Mouse (Mus musculus) hindbrain, embryonic 10.5 days (tissue): ENCODE data around the gene Rtel1. TPM values are rescaled to one million over a fixed set of nuclear protein-coding genes. Genes with fewer than 3 reads are reported as not detected.

Experiments
- DNase-seq: peaks from one replicate; pipeline ENCODE4 v3.0.0-alpha.2; 2017; ENCODE audit warnings: low spot score
- H3K27ac ChIP-seq: fragments of 300-500 bp; sonication (generic); 2 replicates; pipeline ENCODE4 v1.5.1; 2016; ENCODE audit warnings: mild to moderate bottlenecking, moderate library complexity
- H3K27me3 ChIP-seq: fragments of 300-500 bp; sonication (generic); 2 replicates; pipeline ENCODE4 v1.6.1; 2016; ENCODE audit warnings: mild to moderate bottlenecking; ENCODE audit not compliant: poor library complexity, insufficient read depth, severe bottlenecking
- H3K36me3 ChIP-seq: fragments of 300-500 bp; sonication (generic); 2 replicates; pipeline ENCODE4 v1.6.1; 2016; ENCODE audit warnings: mild to moderate bottlenecking, moderate library complexity
- H3K4me1 ChIP-seq: fragments of 300-500 bp; sonication (generic); replicated peaks from 2 replicates; pipeline ENCODE4 v1.6.1; 2016; ENCODE audit warnings: mild to moderate bottlenecking
- H3K4me3 ChIP-seq: fragments of 300-500 bp; sonication (generic); 2 replicates; pipeline ENCODE4 v1.5.1; 2016; ENCODE audit warnings: mild to moderate bottlenecking, moderate library complexity
- H3K9me3 ChIP-seq: fragments of 300-500 bp; sonication (generic); 2 replicates; pipeline ENCODE4 v1.6.1; 2016; ENCODE audit warnings: mild to moderate bottlenecking, moderate library complexity
- WGBS: fragments of 180-500 bp; shearing (Covaris S2); methylation state at CpG from one replicate; pipeline ENCODE4 v1.1.7; 2016; 5-methylcytosine and 5-hydroxymethylcytosine counted together
- polyA plus RNA-seq: library from polyadenylated mRNA; unstranded; fragments of >200 nt; fragmentation: Nextera tagmentation; extraction: Ambion mirVana; gene quantifications from 2 replicates; pipeline ENCODE4 v1.2.1, GENCODE M21; 2016

The Rtel1 gene
- polyA plus RNA-seq, 1 experiment from 2014 or later: 57.7 TPM

- no peaks in the 10 kb centered on the region for H3K9me3 ChIP-seq
- no peak for DNase-seq
- H3K4me1 ChIP-seq: no peaks in the 10 kb centered on the region
- WGBS: 91% methylated on average over 5 of the region's 5 CpGs
- H3K27me3 ChIP-seq: no peaks in the 10 kb centered on the region
- H3K27ac ChIP-seq: no peak overlapping the region
- peaks cover 79% of the 10 kb centered on the region for H3K36me3 ChIP-seq
- no peak overlapping the region for H3K4me3 ChIP-seq
Observed at GRCm38 (mm10) chr2:181381107-181381506, 61.6 kb downstream of the Rtel1 start.

- no peak for DNase-seq
- Histone ChIP-seq H3K4me1 (no peaks in the 10 kb centered on the region), H3K27ac (no peak overlapping the region), H3K9me3 (no peaks in the 10 kb centered on the region), H3K4me3 (no peak overlapping the region), H3K27me3 (no peaks in the 10 kb centered on the region), H3K36me3 (peaks cover 86% of the 10 kb centered on the region)
- whole genome bisulfite sequencing: 90% methylated on average over 6 of the region's 6 CpGs
Observed at GRCm38 (mm10) chr2:181381631-181382306, 62.2 kb downstream of the Rtel1 start.

GRCm38 (mm10) chr2:181384463-181384862 lies 64.9 kb downstream of the Rtel1 start:
- H3K4me3 ChIP-seq: no peak overlapping the region
- H3K27ac ChIP-seq: no peak overlapping the region
- H3K36me3 ChIP-seq: peaks cover 82% of the 10 kb centered on the region
- H3K27me3 ChIP-seq: no peaks in the 10 kb centered on the region
- H3K9me3 ChIP-seq: no peaks in the 10 kb centered on the region
- no peaks in the 10 kb centered on the region for H3K4me1 ChIP-seq
- DNase-seq: no peak
- 89% methylated on average over 7 of the region's 7 CpGs for WGBS

- Histone ChIP-seq H3K36me3 (peaks cover 82% of the 10 kb centered on the region), H3K4me3 (no peak overlapping the region), H3K27ac (no peak overlapping the region), H3K4me1 (no peaks in the 10 kb centered on the region), H3K27me3 (no peaks in the 10 kb centered on the region), H3K9me3 (no peaks in the 10 kb centered on the region)
- 93% methylated on average over 4 of the region's 4 CpGs for whole genome bisulfite sequencing
- DNase-seq: no peak
Observed at GRCm38 (mm10) chr2:181384919-181385391, 65.4 kb downstream of the Rtel1 start.

GRCm38 (mm10) chr2:181385885-181386284 lies 66.3 kb downstream of the Rtel1 start:
- H3K36me3 ChIP-seq: peaks cover 82% of the 10 kb centered on the region
- 89% methylated on average over 3 of the region's 3 CpGs for WGBS

GRCm38 (mm10) chr2:181386663-181387210 lies 67.2 kb downstream of the Rtel1 start:
- 63% methylated on average over 4 of the region's 4 CpGs for WGBS
- no peaks in the 10 kb centered on the region for H3K27me3 ChIP-seq
- no peak overlapping the region for H3K4me3 ChIP-seq
- peaks cover 82% of the 10 kb centered on the region for H3K36me3 ChIP-seq
- 0 out of 2 replicates have a peak, but pooled peaks cover 4% of the 10 kb centered on the region for H3K4me1 ChIP-seq
- H3K9me3 ChIP-seq: no peaks in the 10 kb centered on the region
- no peak for DNase-seq
- no peak overlapping the region for H3K27ac ChIP-seq

More at GRCm38 (mm10) chr2:181385885-181386284, 66.3 kb downstream of the Rtel1 start:
- H3K27ac ChIP-seq: 0 out of 2 replicates have a peak overlapping the region, but pooled peaks have one; percentile 9
- no peak overlapping the region for H3K4me3 ChIP-seq
- H3K27me3 ChIP-seq: no peaks in the 10 kb centered on the region
- no peaks in the 10 kb centered on the region for H3K9me3 ChIP-seq
- 0 out of 2 replicates have a peak, but pooled peaks cover 4% of the 10 kb centered on the region for H3K4me1 ChIP-seq
- DNase-seq: no peak

- no peaks in the 10 kb centered on the region for H3K9me3 ChIP-seq
- no peaks in the 10 kb centered on the region for H3K27me3 ChIP-seq
- WGBS: 83% methylated on average over 4 of the region's 4 CpGs
- DNase-seq: no peak
- H3K4me1 ChIP-seq: 0 out of 2 replicates have a peak, but pooled peaks cover 4% of the 10 kb centered on the region
- no peak overlapping the region for H3K4me3 ChIP-seq
- peaks cover 74% of the 10 kb centered on the region for H3K36me3 ChIP-seq
- no peak overlapping the region for H3K27ac ChIP-seq
Observed at GRCm38 (mm10) chr2:181390136-181390870, 70.8 kb downstream of the Rtel1 start.

- Histone ChIP-seq H3K4me3 (no peak overlapping the region), H3K4me1 (0 out of 2 replicates have a peak, but pooled peaks cover 4% of the 10 kb centered on the region), H3K27ac (no peak overlapping the region), H3K27me3 (no peaks in the 10 kb centered on the region), H3K9me3 (no peaks in the 10 kb centered on the region), H3K36me3 (peaks cover 71% of the 10 kb centered on the region)
- DNase-seq: no peak
- WGBS: 89% methylated on average over 15 of the region's 15 CpGs
Observed at GRCm38 (mm10) chr2:181391022-181391421, 71.5 kb downstream of the Rtel1 start.

GRCm38 (mm10) chr2:181391541-181391940 lies 72.0 kb downstream of the Rtel1 start:
- Histone ChIP-seq H3K4me3 (no peak overlapping the region), H3K27ac (no peak overlapping the region), H3K4me1 (0 out of 2 replicates have a peak, but pooled peaks cover 4% of the 10 kb centered on the region), H3K36me3 (peaks cover 66% of the 10 kb centered on the region), H3K9me3 (no peaks in the 10 kb centered on the region), H3K27me3 (no peaks in the 10 kb centered on the region)
- WGBS: 78% methylated on average over 2 of the region's 2 CpGs
- DNase-seq: no peak

- 0 out of 2 replicates have a peak, but pooled peaks cover 4% of the 10 kb centered on the region for H3K4me1 ChIP-seq
- H3K27me3 ChIP-seq: no peaks in the 10 kb centered on the region
- H3K9me3 ChIP-seq: no peaks in the 10 kb centered on the region
- 40% methylated on average over 4 of the region's 4 CpGs for WGBS
- H3K4me3 ChIP-seq: no peak overlapping the region
- DNase-seq: peak; percentile 79
- H3K27ac ChIP-seq: no peak overlapping the region
- peaks cover 54% of the 10 kb centered on the region for H3K36me3 ChIP-seq
Observed at GRCm38 (mm10) chr2:181392600-181393213, 73.2 kb downstream of the Rtel1 start.

- Histone ChIP-seq H3K36me3 (peaks cover 54% of the 10 kb centered on the region), H3K27ac (no peak overlapping the region), H3K27me3 (no peaks in the 10 kb centered on the region), H3K4me1 (0 out of 2 replicates have a peak, but pooled peaks cover 4% of the 10 kb centered on the region), H3K9me3 (no peaks in the 10 kb centered on the region), H3K4me3 (no peak overlapping the region)
- DNase-seq: no peak
- 96% methylated on average over 3 of the region's 3 CpGs for WGBS
Observed at GRCm38 (mm10) chr2:181394086-181394485, 74.5 kb downstream of the Rtel1 start.

- WGBS: 86% methylated on average over 5 of the region's 5 CpGs
- Histone ChIP-seq H3K4me3 (no peak overlapping the region), H3K27me3 (no peaks in the 10 kb centered on the region), H3K9me3 (no peaks in the 10 kb centered on the region), H3K27ac (no peak overlapping the region), H3K36me3 (peaks cover 25% of the 10 kb centered on the region), H3K4me1 (peaks cover 9% of the 10 kb centered on the region)
- DNase-seq: no peak
Observed at GRCm38 (mm10) chr2:181397207-181397761, 77.7 kb downstream of the Rtel1 start.
